Mouse (Mus musculus) erythroid progenitor cell, adult 5-6 weeks (primary cell): ENCODE data around the gene Cep170. TPM values are rescaled to one million over a fixed set of nuclear protein-coding genes. Genes with fewer than 3 reads are reported as not detected.
A peak's percentile ranks its signal among the peaks of the same experiment; 100 is the strongest.
"Not testable (repeated sequence)": the region's sequence is repeated elsewhere in the genome, so short reads cannot be mapped to it uniquely, and the experiment has no call there.

Experiments used
- ATAC-seq: replicated peaks from 2 replicates; pipeline ENCODE4 v1.8.0; 2016; ENCODE audit warnings: moderate number of reproducible peaks, mild to moderate bottlenecking, moderate TSS enrichment, inconsistent platforms; ENCODE audit not compliant: poor library complexity, low FRiP score, severe bottlenecking
- total RNA-seq, 2 experiments: library from RNA; stranded (forward) in 1 of 2; stranded (reverse) in 1 of 2; fragments of 150-400 nt in 1 of 2; fragments of 186-747, 209-891 nt in 1 of 2; gene quantifications; 2 replicates each; pipeline versions ENCODE4 v1.2.3 to v1.2.4; 2015 to 2017; ENCODE audit warnings: low replicate concordance in 2 of 2

Gene Cep170
- 35.0 and 56.6 TPM in 2 replicates for total RNA-seq (2015; ENCODE audit: low replicate concordance)
- 27.1 and 30.7 TPM in 2 replicates for total RNA-seq (2017; ENCODE audit: low replicate concordance)

DNA sequence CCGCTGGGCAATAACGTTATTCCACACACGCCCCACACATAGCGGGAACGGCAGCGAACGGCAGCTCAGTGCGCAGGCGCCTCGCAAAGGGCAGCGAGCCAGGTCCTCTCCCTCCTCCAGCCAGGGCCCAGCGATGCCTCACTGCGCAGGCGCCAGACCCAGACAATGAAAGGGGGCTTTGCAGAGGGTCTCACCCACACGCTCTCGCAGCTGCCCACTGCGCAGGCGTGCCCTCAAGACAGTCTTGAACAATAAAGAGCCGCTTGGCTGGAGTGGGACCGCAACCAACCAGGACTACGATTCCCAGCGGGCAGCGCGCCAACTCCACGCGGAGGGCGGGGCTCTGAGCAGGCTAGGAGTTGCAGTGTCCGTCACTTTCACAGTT, at the start of gene Cep170:
Gene Cep170 (minus strand): TSS at position 32 of the 385 bp plus-strand sequence.
- peak; percentile 82 for ATAC-seq

DNA sequence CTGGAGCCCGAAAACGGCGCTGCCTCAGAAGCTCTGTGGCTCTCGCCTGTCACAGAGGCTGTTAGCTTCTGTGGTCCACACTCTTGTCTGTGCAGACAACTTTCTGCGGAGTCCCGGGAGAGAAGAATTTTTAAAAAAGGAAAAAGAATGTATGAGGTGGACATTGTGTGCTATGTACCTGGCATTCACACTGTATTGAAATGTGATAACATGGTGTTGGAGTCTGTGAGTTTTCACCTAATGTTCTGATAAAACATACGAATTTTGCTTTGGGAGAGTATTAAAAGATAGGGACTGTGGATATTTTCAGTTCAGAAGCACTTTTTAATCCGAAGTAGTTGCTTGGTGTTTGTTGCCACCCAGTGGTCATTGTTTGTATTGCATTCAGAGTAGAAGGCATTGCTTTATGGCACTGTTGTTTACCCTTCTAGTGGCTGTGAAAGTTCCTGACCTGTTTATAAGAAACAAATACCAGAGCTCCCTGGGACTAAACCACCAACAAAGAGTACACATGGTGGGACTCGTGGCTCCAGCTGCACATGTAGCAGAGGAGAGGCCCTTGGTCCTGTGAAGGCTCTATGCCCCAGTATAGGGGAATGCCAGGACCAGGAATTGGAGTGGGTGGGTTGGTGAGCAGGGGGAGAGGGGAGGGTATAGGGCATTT, 48.2 kb upstream of the Cep170 start:
- peak; percentile 63; the same call in 1 of the 2 replicates for ATAC-seq

DNA sequence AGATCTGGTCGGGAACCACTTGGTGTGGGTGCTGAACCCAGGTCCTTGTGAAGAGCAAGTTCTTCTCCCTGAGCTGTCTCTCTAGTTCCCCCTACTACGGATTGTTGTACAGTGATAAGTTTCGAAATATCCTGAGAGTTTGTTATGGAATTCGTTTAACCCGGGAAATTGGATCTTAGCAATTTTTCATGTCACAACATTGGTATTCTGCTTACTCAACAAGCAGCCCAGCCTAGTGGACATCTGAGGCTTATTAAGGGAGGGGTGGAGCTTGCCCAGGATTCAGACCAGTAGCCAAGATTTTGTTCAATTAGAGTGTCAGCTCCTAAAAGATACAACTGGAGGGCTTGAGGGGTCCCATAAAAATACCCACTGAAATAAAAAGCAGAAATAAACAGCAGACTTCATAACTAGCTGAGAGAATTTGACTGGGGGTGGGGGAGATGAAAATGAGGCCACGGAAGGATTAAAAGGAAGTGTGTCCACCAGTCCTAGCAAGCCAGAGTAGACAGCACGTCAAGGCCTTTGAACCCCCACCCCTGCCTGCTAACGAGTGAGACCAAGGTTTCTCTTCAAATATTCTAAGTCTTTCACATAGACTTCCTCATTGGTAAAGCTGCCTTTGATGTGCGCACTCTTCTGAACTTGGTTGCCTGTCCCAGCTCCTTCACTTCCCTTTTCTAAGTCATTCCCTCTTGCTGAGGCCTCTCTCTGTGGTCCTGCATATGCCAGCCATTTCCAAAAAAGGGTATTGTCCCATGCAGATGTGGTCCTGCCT, 39.1 kb upstream of the Cep170 start:
- ATAC-seq, result no peak

DNA sequence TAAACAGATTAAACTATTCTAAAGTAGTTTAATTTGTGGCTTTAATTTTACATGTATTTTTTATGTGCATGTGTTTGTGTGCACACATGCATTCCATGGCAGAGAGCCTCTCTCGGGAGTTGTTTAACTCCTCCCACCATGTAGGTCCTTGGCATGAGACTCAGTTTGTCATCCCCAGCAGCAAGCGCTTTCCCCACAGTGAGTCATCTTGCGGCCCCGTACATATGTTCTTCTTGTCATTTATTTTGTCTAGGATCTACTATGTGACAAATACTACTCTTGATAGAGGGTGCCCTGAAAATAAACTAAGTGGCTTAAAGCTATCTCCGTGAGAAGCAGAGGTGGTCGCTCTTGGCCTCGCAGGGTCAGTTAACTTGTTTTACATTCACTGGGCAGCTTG, 37.5 kb upstream of the Cep170 start:
- ATAC-seq, result no peak

DNA sequence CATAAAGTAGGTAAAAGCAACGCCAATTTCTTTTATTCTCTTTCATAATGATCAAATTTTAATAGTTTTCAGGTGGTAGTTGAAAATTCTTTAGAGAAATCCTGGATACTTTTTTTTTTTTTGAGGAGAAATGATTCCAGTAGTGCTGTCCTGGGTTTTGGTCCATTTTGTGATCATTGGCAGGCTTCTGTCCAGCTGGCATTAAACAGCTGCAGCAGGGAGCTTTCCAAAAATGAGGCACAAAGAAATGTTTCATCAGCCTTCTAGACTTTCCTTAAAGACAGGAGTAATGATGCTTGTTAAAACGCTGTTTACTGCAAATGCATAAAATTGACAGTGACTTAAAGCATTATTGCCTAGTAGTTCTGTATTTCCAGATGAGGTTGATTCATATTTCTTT, 35.5 kb upstream of the Cep170 start:
- ATAC-seq, result no peak

DNA sequence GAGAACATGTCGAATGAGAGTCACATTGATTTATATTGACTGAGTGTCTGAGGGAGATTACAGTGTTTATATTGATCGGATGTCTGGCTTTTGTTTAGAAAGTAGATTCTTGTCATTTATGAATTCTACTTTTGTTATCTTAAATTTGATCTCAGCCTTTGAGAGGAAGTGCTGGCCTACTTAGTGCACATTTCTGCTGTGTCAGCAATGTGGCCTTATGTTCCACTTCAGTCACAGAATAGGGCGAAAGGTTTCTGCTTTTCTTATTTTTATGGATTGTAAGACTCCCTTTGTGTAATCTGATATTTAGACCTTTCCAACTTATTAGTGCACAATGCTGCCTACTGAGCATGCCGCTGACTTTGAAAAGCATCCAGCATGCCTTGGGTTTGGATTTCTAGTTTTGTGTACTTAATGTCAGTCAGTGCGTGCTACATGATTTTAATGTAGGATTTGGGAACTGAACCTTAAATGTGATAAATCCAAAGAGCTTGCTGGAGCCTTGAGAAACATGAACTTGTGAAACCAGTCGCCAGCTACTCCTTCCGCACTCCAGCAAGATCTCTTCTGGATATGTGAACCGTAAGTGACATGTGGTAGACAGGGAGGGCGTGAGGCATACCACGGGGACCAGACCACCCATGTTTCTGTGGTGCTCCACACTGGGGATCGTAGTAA, 34.9 kb upstream of the Cep170 start:
- no peak for ATAC-seq

DNA sequence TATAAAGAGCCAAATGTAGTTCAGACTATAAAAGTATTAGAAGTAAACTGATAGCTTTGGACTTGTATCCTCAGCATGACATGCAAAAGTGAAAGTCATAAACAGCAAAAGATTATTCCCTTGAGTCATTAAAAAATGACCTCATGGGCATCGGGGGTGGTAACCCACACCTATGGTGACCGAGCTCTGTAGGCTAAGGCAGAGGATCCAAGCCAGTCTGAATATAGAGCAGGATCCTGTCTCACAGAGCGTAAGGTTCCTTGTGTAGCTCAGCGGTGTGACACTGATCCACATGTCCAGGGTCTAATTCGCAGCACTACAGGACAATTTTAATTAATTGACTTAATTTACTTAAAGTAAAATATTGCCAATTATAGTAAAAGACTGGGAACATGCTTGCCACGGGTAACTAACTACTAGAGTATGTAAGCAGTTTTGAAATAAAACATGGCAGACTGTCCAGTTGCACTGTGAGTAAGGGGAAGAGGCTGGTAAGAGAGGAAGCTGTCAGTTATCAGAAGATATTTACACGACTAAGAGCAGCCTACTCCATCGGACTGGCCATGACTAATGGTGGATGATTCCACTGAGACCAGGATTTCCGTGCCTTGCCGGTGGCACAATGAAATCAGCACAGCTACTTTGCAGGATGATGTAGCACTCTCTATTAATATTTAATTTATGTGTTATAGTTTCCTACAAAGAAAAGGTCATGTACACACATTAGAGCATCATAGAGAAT, 33.4 kb upstream of the Cep170 start:
- ATAC-seq, result no peak

DNA sequence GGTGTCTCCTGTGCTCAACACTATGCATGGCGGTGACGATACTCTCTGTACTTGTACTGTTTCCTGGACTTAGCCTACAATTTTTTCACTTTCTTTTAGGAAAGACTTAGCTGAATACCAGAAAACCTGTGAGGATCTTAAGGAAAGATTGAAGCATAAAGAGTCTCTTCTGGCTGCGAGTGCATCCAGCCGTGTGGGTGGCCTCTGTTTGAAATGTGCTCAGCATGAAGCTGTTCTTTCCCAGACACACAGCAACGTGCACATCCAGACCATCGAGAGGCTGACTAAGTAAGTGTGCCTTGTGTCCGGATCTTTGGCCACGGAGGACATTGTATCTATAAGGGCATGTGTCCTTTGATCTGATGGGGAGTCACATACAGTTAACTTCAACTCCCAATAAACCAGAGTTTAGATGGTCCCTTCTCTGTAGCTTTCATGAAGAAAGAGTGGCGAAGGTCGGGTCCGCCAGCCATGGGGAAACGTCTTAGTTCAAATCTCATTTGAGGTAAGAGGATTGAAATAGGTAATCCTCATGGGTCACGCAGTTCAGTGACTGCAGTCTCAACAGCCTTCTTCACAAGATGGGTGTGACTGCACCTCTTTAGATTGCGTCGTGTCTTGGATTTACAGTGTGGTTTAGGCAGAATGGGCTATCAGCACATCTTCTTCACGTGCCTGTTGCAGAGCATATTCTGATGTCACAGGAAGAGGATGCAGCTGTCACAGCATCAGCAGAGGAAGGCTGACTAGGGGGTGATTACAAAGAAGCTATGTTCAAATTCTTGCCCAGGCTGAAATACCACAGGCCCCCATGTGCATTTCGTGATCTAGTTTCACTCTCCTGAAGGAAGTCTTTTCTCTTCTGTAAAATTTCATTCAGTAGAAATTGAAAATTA, 31.5 kb upstream of the Cep170 start:
- ATAC-seq, result no peak

DNA sequence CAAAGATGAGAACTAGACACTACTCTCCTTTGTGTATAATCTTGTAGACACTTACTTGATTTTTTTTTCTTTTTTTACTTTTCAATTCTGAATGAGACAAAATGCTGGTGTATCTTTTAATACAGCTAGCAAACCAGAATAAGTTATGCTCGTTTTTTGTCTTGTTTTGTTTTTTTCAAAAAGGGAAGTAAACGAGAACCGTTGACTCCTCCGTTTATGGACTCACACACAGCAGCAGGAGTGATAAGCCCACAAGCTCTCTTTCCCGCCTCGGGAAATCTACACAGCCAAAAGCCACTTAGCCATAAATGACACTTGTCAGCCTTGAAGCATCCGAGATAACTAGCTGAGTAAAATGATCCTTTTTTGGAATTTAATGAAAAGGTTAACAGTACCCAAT, 22.7 kb upstream of the Cep170 start:
- not testable (repeated sequence) for ATAC-seq

DNA sequence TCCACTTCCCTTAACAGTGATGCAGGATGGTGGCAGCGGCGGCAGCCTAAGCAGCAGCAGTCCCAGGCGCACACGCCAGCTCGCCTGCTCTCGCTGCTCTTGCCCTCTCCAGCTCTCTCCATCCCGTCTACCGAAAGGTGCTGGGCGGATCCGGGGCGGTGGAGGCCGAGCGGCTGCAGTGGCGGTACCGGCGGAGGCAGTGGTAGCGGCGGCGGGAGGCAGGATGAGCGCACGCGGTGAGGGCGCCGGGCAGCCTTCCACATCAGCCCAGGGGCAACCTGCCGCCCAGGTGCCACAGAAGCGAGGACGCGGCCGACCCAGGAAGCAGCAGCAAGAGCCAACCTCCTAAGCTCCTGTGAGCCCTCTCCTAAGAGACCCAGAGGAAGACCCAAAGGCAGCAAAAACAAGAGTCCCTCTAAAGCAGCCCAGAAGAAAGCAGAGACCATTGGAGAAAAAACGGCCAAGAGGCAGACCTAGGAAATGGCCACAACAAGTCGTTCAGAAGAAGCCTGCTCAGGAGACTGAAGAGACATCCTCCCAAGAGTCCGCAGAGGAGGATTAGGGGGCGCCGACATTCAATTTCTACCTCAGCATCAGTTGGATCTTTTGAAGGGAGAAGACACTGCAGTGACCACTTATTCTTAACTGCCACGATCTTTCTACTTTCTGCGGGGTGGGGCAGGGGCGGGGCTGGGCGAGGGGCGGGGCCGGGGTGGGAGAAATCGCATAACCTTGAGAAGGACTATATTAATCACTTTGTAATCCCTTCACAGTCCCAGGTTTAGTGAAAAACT, 21.8 kb upstream of the Cep170 start:
- ATAC-seq, result peak; percentile 59; the same call in 1 of the 2 replicates

DNA sequence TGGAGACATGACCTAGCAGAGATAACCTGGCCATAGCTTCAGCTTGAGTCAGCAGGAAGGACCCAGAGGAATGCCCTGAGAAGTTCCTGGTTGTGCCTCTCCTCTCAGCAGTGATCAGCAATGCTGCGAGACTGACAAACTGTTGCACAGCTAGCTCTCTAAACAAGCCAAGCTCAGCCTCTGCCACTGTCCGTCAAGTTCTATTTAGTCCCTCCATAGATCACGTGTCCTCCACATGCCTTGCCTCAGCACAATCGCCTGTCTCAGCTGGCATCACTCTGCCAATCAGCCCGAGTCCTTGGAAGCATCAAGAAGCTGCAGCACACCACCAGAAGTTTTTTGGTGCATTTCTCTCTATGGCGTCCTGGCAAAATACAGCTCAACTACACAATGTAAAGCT, 21.0 kb upstream of the Cep170 start:
- ATAC-seq, result no peak

DNA sequence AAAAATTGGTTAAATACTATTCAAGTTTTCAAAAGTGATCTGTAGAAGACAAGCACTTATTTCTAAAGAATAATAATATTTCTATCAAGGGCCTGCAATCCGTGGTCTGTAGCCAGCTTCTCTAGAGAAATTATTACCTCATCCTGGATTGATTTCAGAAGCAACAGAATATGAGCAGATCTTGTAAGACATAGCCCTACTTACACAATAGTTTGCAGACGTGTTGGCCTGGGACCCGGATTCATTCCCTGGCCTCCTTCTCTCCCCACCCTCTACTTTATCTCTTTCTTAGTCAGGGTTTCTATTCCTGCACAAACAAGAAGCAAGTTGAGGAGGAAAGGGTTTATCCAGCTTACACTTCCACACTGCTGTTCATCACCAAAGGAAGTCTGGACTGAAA, 20.1 kb upstream of the Cep170 start:
- no peak for ATAC-seq

DNA sequence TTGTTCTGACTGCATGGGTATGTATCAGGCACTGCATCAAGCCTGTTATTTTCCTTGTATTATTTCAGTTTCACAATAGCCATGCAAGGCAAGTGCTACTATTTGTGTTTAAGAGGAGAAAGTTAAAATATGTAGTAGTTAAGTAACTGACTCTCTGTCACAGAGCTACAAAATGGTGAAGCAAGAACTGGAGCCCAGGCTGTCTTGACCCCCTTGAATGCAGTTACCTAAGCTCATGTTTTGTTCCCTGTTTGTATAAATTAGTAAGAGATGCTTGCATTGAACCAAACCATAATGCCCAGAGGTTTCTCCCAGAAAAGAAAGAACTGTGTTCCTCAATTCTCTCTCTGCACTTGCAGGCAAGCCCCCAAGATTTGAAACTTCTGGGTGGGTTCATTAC, 19.4 kb upstream of the Cep170 start:
- ATAC-seq, result no peak

DNA sequence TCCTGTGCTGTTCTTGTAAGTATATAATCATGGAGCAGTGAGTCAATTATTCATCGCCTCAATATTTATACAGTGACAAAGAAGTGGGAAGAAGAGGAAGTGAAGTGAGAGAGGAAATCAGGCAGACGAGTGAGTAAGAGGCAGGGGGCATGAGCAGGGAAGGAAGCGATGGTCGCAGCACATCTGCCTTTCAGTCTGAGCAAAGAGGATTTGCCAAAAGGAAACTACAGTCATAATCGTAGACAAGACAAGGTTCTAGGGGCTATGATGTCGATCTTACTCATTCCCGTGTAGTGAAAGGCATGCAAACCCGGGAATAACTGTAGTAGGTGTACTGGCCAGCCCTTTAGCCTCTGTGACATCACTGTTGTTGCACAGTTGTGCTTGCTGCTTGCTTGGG, 18.7 kb upstream of the Cep170 start:
- no peak for ATAC-seq

DNA sequence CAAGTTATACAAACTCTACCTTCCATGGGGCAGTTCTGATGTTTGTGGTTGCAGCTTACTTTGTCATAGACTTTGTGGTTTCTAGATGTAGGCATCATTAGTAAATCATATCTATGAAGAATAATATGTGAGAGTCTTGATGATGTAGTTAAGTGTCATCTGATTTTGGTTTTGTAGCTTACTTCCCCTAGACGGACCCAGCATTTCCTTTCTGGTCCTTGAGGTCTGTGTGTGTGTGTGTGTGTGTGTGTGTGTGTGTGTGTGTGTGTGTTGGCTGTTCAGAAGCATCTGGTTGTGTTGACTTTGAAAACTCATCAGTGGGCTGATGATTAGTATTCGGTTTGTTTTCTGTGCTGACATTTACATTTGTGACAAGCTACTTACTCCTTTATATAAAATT, 18.2 kb upstream of the Cep170 start:
- no peak for ATAC-seq

DNA sequence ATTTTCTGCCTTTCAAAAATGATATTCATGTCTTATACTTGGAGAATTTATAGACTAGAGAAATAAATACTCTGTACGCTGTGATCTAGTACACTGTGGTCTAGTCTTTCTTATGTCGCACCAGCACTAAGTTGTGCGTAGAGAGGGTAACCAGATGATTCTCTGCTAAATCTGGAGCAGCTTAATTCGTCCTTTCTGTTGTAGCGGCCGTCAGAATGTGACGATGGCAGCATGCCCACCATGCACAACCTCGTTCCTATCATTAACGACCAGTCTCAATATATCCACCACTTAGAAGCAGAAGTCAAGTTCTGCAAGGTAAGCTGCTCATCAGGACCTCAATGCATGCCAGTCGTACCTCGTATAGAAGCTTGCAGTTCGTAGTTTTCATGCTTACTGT, 14.8 kb upstream of the Cep170 start:
- ATAC-seq, result no peak

DNA sequence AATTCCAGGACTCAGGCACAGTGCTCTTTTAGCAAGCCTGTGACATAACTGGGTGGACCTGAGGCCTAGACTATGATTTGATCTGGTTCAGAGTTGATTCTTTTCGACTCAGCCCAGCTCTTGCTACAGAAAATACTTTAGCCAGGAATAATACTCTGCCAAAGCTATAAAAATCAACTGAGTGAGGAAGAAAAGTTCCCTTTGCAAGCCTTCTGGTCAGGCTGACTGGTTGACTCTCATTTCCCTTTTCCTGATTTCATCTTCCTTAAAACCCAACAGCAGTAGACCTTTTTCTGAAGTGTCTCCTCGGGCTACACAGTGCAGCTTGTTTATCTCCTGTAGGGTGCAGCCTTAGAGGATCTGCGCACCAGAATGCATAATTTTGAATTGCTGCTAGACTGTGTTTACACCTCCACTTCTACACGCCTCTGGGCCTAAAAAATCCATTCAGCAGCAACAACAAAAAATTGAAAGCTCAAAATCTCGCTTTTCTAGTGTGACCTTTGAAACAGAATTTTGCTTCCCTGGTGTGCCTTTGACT, 14.1 kb upstream of the Cep170 start:
- no peak for ATAC-seq

DNA sequence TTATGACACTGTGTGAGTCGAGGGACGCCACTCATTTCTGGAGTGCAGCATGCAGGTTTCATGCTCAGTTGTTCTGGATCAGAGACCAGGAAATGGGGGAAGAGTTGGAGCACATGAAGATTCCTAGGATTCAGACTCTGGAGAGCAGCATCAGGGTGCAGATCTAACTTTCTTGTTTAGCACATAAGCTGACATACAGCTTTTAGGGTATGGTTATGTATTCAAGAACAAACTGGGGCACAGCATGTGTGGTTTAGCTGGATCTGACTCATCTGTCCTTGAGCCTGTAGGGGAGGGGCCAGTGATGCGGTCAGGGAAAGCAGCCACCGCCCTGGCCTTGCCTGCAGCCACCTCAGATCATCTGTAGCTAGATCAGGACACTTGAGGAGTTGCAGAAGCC, 13.5 kb upstream of the Cep170 start:
- peak; percentile 79 for ATAC-seq
